Mouse (Mus musculus) spleen, adult 18-20 months (tissue): ENCODE results near the gene Flt3l.
"Not testable (repeated sequence)": the region's sequence is repeated elsewhere in the genome, so short reads cannot be mapped to it uniquely, and the experiment has no call there.

ENCODE experiments used
- DNase-seq, 2 experiments: peaks; one replicate each; pipeline ENCODE4 v3.0.0; 2022; ENCODE audit warnings: mixed read lengths in 2 of 2

Gene Flt3l

GRCm38 (mm10) chr7:45162996-45163615, 26.9 kb upstream of the Flt3l start:
- no peak for DNase-seq

DNA sequence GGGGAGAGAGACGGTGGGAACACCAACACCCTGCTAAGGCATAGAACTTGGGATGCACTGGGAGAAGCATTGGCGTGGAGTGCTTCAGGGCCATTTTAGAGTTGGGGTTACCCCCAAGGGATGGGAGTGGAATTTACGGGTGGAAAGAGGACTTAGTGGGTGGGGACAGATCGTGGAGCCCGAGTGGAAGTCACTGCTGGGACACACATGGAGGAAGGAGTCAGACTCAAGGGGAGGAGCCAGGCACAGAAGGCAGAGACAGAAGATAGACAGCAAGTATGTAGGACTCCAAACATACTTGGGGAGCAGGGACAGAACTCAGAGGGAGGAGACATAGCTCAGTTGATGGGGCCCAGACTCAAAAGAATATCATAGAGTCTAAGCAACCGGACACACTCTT, 26.3 kb upstream of the Flt3l start:
- no peak for DNase-seq

DNA sequence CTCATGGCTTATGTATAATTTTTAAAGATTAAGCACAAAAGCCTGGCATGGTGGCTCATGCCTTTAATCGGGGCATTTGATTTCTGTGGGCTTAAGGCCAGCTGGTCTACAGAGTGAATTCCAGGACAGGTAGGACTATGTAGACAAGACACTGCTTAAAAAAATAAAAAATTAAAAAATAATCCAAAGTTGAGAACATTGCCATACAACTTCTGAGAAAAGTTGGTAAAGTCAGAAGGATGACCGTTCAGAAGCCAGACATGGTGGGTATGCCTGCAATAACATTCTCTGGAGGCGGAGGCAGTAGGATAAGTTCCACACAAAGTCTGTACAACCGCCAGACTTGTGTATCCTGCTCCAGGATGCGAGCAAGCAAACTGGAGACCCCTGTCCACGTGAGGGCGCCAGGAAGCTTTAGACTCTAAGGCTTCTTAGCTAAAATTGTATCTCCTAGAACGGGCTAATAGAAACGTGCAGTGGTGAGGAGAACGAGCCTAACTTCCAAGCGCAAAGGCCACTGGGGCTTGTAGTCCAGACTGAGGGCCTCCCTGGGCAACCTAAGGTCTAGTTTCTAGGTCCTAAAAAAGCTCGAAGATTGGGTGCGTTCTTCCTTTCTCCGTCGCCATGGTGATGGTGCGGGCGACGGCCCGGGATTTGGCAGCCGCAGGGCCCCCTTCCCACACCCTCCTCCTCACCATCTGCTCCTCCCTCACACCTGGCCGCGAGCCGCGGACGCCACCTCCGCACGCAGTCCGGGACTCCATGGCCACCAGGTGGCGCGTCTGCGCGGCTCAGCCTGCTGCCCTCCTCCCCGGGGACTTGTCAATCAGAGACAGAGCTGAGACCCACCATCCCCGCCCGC, 25.6 kb upstream of the Flt3l start:
- DNase-seq: peak; percentile 79 to 91

DNA sequence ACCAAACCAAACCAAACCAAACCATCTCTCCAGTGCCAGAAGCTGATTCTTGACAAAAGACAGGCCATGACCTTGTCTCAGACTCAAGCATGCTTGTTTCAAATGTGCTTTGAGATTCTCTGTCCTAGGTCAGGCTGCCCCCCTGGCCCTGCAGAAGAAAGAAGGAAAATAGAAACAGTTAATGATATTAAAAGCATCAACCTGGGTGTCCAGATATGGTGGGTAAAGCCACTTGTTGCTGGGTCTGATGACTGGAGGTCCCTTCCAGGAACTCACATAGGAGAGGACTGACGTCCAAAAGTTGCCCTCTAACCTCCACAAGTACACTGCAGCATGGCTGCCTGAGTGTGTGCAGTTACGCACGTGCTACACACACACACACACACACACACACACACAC, 24.6 kb upstream of the Flt3l start:
- DNase-seq: no peak

- DNase-seq: no peak
These were observed 24.1 kb upstream of the Flt3l start for GRCm38 (mm10) chr7:45160316-45160800.

DNA sequence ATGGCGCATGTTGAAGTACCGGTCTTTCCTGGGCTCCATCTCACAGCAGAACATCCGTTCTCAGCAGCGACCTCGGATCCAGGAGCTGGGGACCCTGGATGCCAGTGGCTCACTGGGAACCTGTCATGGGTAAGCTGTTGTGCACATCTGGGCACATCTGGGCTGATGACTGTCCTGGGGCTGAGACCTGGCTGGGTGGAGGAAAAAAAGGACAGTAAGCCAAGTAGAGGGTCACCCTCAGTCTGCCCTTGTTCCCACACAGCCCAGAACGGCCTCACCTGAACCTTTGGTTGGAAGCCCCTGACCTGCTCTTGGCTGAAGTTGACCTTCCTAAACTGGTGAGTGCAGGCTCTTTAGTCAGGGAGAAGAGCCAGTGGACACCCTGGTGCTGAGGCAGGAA, 22.8 kb upstream of the Flt3l start:
- DNase-seq: no peak

- no peak for DNase-seq
These were observed 21.2 kb upstream of the Flt3l start for GRCm38 (mm10) chr7:45157459-45157858.

GRCm38 (mm10) chr7:45156206-45156605, 20.0 kb upstream of the Flt3l start:
- no peak for DNase-seq

GRCm38 (mm10) chr7:45155590-45155989, 19.4 kb upstream of the Flt3l start:
- no peak for DNase-seq

GRCm38 (mm10) chr7:45154993-45155514, 18.8 kb upstream of the Flt3l start:
- DNase-seq: peak; percentile 29 to 38

GRCm38 (mm10) chr7:45154096-45154992, 18.1 kb upstream of the Flt3l start, which contains the start of the genes Pih1d1 and Aldh16a1:
Pih1d1 (plus strand) TSS chr7:45154303.
Aldh16a1 (minus strand) TSS chr7:45154584.
- peak; percentile 94 to 98 for DNase-seq

DNA sequence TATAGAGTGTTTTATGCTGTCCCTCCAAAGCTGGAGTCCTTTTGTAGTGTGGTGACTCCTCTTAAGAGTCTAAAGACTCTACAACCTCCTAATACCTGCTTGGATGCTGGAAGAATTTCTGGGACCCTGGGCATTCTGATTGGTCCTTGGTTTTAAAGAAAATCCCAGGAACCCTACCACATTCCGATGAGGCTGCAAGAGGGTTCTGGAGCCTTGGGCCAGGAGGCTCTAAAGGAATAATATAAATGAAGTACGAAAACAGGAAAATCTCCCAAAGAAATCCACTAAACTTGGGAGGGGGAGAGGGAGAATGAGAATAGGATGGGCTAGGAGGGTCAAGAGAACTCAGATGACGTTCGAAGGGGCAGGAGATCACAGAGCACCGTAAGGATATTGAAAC, 17.4 kb upstream of the Flt3l start:
- no peak for DNase-seq

- DNase-seq: not testable (repeated sequence)
These were observed 16.8 kb upstream of the Flt3l start for GRCm38 (mm10) chr7:45153052-45153451.

DNA sequence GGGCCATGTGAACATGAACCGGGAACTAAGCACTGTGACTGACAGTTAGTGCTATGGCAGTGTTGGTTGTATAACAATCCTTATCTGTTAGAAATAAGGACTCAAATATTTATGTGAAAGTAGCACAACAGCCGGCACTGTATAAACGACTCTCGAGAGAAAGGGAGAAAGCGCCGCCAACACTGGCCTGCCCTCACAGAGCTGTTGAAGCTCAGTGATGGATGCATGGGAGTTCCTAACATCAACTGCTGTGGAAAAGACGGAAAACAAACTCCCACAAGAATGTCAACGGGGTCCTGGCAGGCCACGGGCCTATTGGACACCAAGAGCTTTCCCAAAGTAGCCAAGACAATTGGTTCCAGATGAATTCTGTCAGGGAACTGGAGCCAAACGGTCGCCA, 15.1 kb upstream of the Flt3l start:
- DNase-seq: no peak

- no peak for DNase-seq
These were observed 14.1 kb upstream of the Flt3l start for GRCm38 (mm10) chr7:45150321-45150720.

- no peak for DNase-seq
These were observed 13.3 kb upstream of the Flt3l start for GRCm38 (mm10) chr7:45149545-45149944.

GRCm38 (mm10) chr7:45148534-45149098, 12.4 kb upstream of the Flt3l start:
- DNase-seq: no peak

DNA sequence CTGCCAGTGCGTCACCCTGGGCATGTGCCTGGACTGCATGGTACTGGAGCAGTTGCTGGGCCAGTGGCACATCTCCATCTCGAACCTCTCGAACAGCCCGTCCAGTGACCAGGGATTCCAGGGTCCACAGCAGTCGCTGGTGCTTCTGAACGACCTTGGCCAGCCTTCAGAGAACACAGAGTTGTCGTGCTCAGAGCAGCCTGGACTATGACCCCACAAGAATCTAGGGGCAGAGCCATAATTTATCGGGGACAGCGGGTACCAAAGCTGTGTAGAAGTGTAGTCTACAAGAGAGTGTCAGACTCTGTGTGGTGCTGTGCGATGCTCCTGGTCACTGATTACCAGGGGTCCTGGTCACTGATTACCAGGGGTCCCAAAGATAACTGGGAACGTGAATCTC, 11.7 kb upstream of the Flt3l start:
- DNase-seq: no peak

- no peak for DNase-seq
These were observed 11.0 kb upstream of the Flt3l start for GRCm38 (mm10) chr7:45147267-45147666.

DNA sequence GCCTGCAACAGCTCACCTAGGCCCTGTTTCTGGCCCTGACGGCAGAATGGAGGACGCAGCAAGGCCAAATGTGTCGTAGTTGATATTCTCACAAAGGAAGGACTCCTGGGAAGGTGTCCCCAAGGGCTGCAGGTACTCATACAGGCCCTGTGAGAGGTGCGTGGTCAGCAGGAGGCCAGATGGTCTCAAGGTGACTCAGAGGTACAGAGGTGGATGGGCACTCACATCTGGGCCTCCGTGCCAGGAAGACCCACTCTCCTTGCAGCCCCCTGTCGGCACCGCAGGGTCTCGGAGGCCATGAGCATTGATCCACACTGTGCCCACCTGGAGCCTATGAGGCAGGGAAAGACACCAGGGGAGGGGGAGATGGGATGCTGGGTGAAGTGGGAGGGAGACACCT, 9.2 kb upstream of the Flt3l start:
- DNase-seq: no peak

GRCm38 (mm10) chr7:45144368-45145174, 8.3 kb upstream of the Flt3l start:
- no peak for DNase-seq

- no peak for DNase-seq
These were observed 5.7 kb upstream of the Flt3l start for GRCm38 (mm10) chr7:45141914-45142313.
